Mouse (Mus musculus) G1E (cell line): ENCODE measurements around the gene Eva1b.

Experiments used
- CTCF ChIP-seq: IDR thresholded peaks from 2 replicates; pipeline ENCODE4 v1.5.1; 2012; ENCODE audit warnings: low read depth, low read length, inconsistent platforms, mixed read lengths
- GATA1 ChIP-seq: IDR thresholded peaks from 2 replicates; pipeline ENCODE4 v1.6.1; 2012; ENCODE audit warnings: borderline replicate concordance, low read length, inconsistent platforms, mixed read lengths
- TAL1 ChIP-seq: conservative IDR thresholded peaks from 2 replicates; pipeline ENCODE4 v1.6.1; 2012; ENCODE audit warnings: low read depth, low read length, inconsistent platforms, mixed read lengths

GRCm38 (mm10) chr4:126194216-126194615, 46.7 kb downstream of the Eva1b start:
- TF ChIP-seq GATA1 (no peak), CTCF (no peak), TAL1 (no peak)
